Mouse (Mus musculus): Measurements from ENCODE around the gene Rmnd5b. TPM values are rescaled to one million over a fixed set of nuclear protein-coding genes. Genes with fewer than 3 reads are reported as not detected.
A peak's percentile ranks its signal among the peaks of the same experiment; 100 is the strongest.

Rmnd5b gene
- polyA plus RNA-seq, 1 experiment from 2014 or later: 77.7 TPM

DNA sequence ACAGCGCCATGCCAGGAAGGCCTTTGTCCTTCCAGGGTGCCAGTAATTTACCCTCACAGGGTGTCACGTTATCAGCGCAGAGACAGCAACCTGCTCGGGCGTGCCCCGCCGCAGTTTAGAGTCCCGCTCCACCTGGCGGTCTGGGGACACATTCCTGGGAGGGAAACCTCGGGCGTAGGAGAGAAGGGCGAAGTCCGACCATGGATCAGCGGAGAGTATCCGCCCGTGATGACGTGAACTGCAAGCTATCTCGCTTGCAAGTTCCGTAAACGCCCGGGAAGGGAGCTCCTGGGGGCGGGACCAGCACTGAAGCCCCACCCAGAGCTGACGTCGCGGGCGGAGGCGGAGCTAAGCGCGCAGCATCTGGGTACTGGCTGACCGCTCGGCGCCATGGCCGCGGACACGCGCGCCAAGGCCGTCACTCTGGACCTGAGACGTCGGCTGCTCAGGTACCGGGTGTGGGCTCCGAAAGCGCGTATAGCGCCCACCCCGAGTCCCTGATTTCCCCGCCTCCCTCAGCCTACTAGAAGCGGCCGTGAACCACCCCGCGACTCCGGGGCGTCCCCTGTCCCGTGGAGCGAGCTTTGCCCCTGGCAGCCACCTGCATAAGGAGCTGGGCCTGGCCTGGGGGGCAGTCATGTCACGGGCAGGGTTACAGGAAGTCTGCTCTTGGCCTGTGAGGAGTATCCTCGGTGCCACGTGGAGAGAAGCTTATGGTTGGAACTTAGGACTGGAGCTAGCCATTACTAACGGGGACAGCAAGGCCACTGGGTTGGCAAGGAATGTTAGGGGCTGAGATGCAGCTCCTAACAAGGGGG, 51.1 kb downstream of the Rmnd5b start, which contains the start of gene Phykpl:
TSS of gene Phykpl (plus strand) at position 327 of the 818 bp plus-strand sequence.
- Histone ChIP-seq H3K9ac (replicated peaks) (peak within 1 kb of the TSS; percentile 70), H3K4me2 (replicated peaks) (peak within 1 kb of the TSS; percentile 91), H3K4me1 (peaks cover 23% of the 10 kb centered on the region), H3K27me3 (no peaks in the 10 kb centered on the region), H3K4me3 (peak within 1 kb of the TSS; percentile 68), H3K9me3 (no peaks in the 10 kb centered on the region), H3K36me3 (peaks cover 34% of the 10 kb centered on the region), H3K27ac (replicated peaks) (peak within 1 kb of the TSS; percentile 96)
- under 1% methylated on average over 59 of the region's 59 CpGs for WGBS
- ATAC-seq (replicated peaks): peak; percentile 93

DNA sequence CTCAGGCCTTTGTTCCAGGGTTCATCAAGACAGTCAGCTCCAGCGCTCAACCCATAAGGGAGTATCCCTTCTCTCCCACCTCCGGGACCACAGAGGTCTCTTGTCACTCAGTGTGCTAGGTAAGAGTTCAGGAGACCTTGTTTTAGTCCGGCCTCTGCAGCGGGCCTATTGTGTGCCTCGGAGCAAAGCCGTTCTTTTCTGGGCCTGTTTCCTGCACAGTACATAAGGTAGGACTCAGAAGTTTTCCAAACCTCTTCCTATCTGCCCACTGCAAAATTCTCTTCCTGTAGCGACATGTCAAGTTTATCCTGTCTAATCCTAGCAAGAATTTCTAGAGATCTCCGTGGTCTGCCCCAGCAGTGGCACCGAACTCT, 51.7 kb downstream of the Rmnd5b start:
- peak overlapping the region; percentile 70 for H3K9ac ChIP-seq (replicated peaks)
- no peaks in the 10 kb centered on the region for H3K27me3 ChIP-seq
- 4% methylated on average over 9 of the region's 9 CpGs for WGBS
- H3K4me3 ChIP-seq: peak overlapping the region; percentile 68
- H3K4me2 ChIP-seq (replicated peaks): peak overlapping the region; percentile 91
- ATAC-seq (replicated peaks): peak; percentile 20; the same call in 1 of the 2 replicates
- peaks cover 28% of the 10 kb centered on the region for H3K36me3 ChIP-seq
- H3K9me3 ChIP-seq: no peaks in the 10 kb centered on the region
- peak overlapping the region; percentile 96 for H3K27ac ChIP-seq (replicated peaks)
- peaks cover 23% of the 10 kb centered on the region for H3K4me1 ChIP-seq

DNA sequence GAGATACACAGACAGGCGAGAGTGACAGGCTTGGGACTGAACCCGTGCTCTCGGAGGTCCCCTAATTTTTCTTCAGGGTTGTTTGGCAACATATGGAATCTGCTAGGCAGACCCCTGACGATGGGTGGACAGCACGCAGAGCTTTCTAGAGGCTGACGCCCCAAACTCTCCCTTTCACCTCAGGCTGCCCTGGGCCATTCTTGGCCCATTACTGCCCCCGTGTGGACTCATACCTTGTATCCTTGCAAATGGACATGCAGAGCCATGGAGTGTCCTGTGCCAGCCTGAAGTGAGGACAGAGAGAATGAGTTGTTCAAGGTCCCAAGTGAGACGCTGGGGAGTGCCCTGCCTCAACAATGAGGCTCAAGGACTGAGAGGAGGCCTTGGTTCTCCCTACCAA, 53.0 kb downstream of the Rmnd5b start:
- no peak for ATAC-seq (replicated peaks)
- 24% methylated on average over 8 of the region's 8 CpGs for WGBS
- H3K4me2 ChIP-seq (replicated peaks): no peak overlapping the region
- no peaks in the 10 kb centered on the region for H3K9me3 ChIP-seq
- H3K27me3 ChIP-seq: no peaks in the 10 kb centered on the region
- no peak overlapping the region for H3K9ac ChIP-seq (replicated peaks)
- H3K4me1 ChIP-seq: peaks cover 23% of the 10 kb centered on the region
- H3K36me3 ChIP-seq: peaks cover 15% of the 10 kb centered on the region
- H3K27ac ChIP-seq (replicated peaks): no peak overlapping the region
- H3K4me3 ChIP-seq: no peak overlapping the region

DNA sequence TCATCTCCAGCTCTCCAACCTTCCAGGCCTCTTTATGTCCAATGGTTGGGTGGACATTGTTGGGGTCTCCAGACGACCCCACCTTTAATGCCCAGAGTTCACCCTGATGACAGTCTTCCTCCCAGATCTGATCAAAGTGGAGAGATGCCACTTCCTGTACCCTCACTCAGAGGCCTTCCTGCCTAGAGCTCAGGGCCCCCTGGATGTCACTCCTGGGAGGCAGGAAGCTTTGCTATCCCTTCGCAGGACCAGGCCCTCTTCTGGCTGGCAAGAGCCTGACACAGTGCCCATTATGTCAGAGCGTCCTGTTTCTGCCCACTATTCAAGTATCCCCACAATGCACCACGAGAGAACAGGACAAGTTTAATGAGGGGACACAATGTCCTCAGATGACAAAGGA, 56.7 kb downstream of the Rmnd5b start:
- no peak overlapping the region for H3K9ac ChIP-seq (replicated peaks)
- no peaks in the 10 kb centered on the region for H3K27me3 ChIP-seq
- H3K36me3 ChIP-seq: no peaks in the 10 kb centered on the region
- H3K4me2 ChIP-seq (replicated peaks): no peak overlapping the region
- H3K4me1 ChIP-seq: peaks cover 17% of the 10 kb centered on the region
- no peak overlapping the region for H3K4me3 ChIP-seq
- ATAC-seq (replicated peaks): no peak
- H3K27ac ChIP-seq (replicated peaks): no peak overlapping the region
- no peaks in the 10 kb centered on the region for H3K9me3 ChIP-seq
- 55% methylated on average over 4 of the region's 4 CpGs for WGBS

DNA sequence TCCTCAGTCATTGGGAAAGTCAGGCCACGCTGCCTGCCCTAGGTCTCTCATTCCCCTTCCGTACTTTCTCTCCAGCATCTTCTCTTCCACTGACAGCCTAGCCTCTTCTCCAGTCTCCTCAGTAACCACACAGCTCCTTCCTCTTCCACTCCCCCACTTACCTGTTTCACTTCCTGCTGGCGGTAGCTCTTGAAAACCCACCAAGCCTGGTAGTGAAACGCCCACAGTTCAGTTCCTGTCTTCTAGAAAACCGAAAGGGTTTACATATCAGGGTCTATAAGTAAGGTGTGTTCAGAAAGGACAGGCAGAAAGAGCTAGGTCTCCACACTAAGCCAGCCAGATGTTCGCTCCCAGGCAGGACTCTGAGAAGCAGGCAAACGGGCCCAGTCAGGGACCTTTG, 58.1 kb downstream of the Rmnd5b start:
- peaks cover 9% of the 10 kb centered on the region; the same call in 1 of the 2 replicates for H3K4me1 ChIP-seq
- no peaks in the 10 kb centered on the region for H3K27me3 ChIP-seq
- H3K4me2 ChIP-seq (replicated peaks): no peak overlapping the region
- H3K9me3 ChIP-seq: no peaks in the 10 kb centered on the region
- H3K9ac ChIP-seq (replicated peaks): no peak overlapping the region
- no peak overlapping the region for H3K4me3 ChIP-seq
- H3K27ac ChIP-seq (replicated peaks): no peak overlapping the region
- 86% methylated on average over 7 of the region's 7 CpGs for WGBS
- no peak for ATAC-seq (replicated peaks)
- no peaks in the 10 kb centered on the region for H3K36me3 ChIP-seq

DNA sequence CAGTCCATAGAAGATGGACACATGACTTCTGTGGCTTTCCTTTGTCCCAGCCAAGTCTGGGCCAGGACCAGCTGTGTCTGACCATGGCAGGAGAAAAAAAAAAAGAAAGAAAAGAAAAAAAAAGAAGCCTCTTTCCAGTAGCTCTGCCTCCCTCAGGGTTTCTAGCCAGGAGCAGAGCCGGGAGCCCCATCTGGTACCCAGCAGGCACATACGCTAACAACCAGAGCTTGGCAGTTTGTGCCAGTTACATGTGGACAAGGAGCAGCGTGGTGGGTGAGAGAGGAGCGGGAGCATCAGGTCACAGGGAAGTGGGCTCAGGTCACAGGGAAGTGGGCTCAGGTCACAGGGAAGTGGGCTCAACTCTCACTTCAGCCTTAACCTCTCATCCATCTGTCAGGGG, 59.2 kb downstream of the Rmnd5b start:
- H3K36me3 ChIP-seq: no peaks in the 10 kb centered on the region
- no peak overlapping the region for H3K4me2 ChIP-seq (replicated peaks)
- H3K9ac ChIP-seq (replicated peaks): no peak overlapping the region
- H3K4me1 ChIP-seq: peaks cover 9% of the 10 kb centered on the region; the same call in 1 of the 2 replicates
- H3K4me3 ChIP-seq: no peak overlapping the region
- 59% methylated on average over 4 of the region's 4 CpGs for WGBS
- no peaks in the 10 kb centered on the region for H3K9me3 ChIP-seq
- ATAC-seq (replicated peaks): no peak
- H3K27me3 ChIP-seq: no peaks in the 10 kb centered on the region
- H3K27ac ChIP-seq (replicated peaks): peak overlapping the region; percentile 3; the same call in 1 of the 2 replicates

Other genes with a start within 250 kb of the Rmnd5b start
- gene Phykpl, start 51.1 kb downstream of the Rmnd5b start, polyA plus RNA-seq (2015; fragmentation: Nextera tagmentation; extraction: Ambion mirVana): 12.6 and 13.1 TPM in 2 replicates
- 588 and 604 TPM in 2 replicates for gene Hnrnpab, start 29.0 kb downstream of the Rmnd5b start, polyA plus RNA-seq (2015; fragmentation: Nextera tagmentation; extraction: Ambion mirVana)
- gene Nhp2, start 16.2 kb downstream of the Rmnd5b start, polyA plus RNA-seq (2015; fragmentation: Nextera tagmentation; extraction: Ambion mirVana): 98.5 and 102 TPM in 2 replicates
- gene N4bp3, start 14.9 kb upstream of the Rmnd5b start, polyA plus RNA-seq (2015; fragmentation: Nextera tagmentation; extraction: Ambion mirVana): 10.2 and 10.8 TPM in 2 replicates
- gene D930048N14Rik, start 15.1 kb upstream of the Rmnd5b start, polyA plus RNA-seq (2015; fragmentation: Nextera tagmentation; extraction: Ambion mirVana): 0.47 and 0.57 TPM in 2 replicates
- 96.2 and 102 TPM in 2 replicates for gene 0610009B22Rik, start 53.0 kb upstream of the Rmnd5b start, polyA plus RNA-seq (2015; fragmentation: Nextera tagmentation; extraction: Ambion mirVana)
- gene Sec24a, start 127.7 kb upstream of the Rmnd5b start, polyA plus RNA-seq (2015; fragmentation: Nextera tagmentation; extraction: Ambion mirVana): 10.7 and 10.9 TPM in 2 replicates
- gene Sar1b, start 127.8 kb upstream of the Rmnd5b start, polyA plus RNA-seq (2015; fragmentation: Nextera tagmentation; extraction: Ambion mirVana): 145 and 151 TPM in 2 replicates
- 0.45 and 0.47 TPM in 2 replicates for gene Jade2, start 221.8 kb upstream of the Rmnd5b start, polyA plus RNA-seq (2015; fragmentation: Nextera tagmentation; extraction: Ambion mirVana)